Mouse (Mus musculus) urinary bladder, adult 2 months (tissue): ENCODE results near the gene Afap1l2. TPM values are rescaled to one million over a fixed set of nuclear protein-coding genes. Genes with fewer than 3 reads are reported as not detected.

Experiments
- DNase-seq: peaks from one replicate; pipeline ENCODE4 v3.0.0; 2022; ENCODE audit warnings: low spot score
- polyA plus RNA-seq: library from polyadenylated mRNA; depleted of rRNA; stranded (reverse); fragments of >200 nt; gene quantifications from 2 replicates; pipeline ENCODE4 v1.2.3, GENCODE M21; 2012

Gene Afap1l2
- polyA plus RNA-seq, 1 experiment, result 11.4 TPM

DNA sequence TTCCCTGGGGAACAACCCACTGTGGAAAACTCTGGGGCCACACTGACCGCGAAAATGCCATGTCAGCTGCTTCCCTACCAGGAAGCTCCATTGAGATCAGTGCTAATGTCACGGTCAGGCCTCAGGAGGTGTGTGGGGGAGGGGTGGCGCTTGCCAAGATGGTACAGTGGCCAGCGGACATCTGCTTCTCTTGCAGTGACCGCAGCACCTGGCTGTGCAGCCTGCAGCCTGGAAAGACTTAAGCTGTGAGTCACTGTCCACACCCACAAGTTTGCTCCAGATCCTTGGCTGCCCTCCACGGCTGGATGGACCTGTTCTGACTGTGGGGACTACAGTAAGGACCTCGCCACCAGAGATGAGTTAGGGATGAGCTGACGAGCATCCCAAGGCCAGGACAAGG lies 68.2 kb downstream of the Afap1l2 start:
- DNase-seq, result no peak

DNA sequence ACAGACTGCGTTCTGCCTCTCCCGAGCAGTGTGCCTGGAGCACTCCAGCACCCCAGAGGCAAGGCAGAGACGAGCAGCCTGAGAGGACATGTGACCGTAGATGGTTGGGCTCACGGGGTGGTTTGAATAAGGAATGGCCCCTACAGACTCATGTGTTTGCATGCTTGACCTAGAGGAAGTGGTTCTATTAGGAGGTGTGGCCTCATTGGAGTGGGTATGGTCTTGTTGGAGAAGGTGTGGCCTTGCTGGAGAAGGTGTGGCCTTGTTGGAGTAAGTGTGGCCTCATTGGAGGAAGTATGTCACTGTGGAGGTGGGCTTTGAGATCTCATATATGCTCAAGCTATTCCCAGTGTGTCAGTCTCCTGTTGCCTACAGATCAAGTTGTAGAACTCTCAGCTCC lies 70.1 kb downstream of the Afap1l2 start:
- DNase-seq, result no peak

DNA sequence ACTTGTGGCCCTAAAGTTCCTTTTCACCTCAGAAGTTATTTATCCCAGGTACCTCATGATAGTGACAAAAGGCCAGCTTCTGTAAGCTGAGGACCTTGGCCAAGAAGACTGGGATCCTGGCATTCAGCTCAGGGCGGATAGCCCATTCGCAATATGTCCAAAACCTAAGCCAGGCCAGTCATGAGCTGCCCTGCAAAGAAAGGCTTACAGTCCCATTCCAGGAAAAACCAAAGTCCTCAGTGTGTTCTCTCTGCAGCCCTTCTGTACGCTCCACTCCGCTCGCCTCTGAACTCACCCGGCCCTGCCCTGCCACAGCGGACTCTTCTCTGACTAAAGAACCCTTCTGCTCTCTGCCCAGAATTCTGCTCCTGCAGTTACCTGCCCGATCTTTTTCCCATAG lies 71.8 kb downstream of the Afap1l2 start:
- DNase-seq, result no peak

DNA sequence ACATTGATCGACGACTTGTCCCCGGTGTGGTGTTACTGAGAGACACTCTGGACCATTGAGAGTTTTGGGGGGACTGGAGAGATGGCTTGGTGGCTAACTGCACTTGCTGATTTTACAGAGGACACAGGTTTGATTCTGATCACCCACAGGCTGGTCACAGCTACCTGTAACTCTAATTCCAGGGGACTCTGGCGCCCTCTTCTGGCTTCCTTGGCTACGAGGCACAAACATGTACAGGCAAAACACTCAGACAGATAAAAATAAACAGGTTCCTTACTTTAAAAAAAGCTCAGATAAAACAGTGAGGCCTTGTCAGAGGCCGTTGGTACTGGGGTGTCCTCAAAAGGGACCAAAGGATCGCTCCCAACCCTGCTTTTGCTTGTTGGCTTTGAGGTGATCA lies 72.3 kb downstream of the Afap1l2 start:
- no peak for DNase-seq

DNA sequence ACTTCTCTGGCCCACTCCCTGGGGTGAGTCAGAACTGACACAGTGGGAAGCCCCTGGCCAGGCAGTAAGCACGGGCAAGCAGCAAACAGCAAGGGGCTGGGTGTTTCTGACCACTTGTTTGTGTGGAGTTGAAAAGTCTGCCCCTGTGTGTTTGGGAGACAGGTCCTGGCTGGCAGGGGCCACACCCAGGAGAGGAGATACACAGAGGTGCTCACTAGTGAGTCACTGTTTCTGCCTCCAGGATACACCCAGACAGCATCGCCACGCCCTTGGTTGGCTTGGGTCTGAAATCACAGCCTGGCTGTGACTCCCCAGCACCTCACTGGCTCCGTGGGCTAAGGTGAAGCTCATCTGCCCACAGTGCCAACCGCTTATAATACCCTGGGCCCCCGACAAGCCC lies 72.9 kb downstream of the Afap1l2 start:
- no peak for DNase-seq

DNA sequence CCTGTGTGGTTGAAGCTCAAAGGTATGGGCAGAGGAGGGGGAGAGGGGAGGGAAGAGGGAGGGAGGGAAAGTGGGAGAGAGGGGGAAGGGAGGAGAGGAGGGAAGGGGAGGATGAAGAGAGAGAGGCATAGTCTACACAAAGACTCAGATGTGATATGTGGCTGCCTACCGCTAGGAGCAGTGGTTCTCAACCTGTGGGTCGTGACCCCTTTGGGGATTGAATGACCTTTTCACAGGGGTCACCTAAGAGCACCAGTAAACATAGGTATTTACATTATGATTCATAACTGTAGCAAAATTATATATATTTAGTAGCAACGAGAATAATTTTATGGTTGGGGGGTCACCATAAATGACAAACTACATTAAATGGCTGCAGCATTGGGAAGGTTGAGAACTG lies 74.2 kb downstream of the Afap1l2 start:
- no peak for DNase-seq

DNA sequence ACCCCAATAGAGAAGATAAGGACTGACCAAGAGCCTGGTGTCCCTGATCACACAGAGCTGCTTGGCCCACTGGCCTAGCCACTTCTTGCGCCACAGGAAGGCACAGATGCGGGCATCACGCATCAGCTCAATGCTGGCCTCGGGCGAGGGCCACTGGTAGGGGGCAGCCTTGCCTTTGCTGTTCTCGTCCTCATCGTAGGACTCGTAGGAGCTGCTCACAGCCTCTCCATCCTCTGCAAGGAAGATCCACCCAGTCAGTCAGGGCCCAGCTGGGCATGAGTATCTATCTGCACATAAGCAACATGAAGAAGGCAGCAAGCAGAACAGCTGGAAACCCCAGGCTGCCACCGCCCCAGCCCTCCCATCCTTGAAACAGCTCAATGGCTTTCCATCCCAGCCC lies 78.0 kb downstream of the Afap1l2 start:
- no peak for DNase-seq

- no peak for DNase-seq
Observed at GRCm38 (mm10) chr19:56929392-56929791, 78.6 kb downstream of the Afap1l2 start.

DNA sequence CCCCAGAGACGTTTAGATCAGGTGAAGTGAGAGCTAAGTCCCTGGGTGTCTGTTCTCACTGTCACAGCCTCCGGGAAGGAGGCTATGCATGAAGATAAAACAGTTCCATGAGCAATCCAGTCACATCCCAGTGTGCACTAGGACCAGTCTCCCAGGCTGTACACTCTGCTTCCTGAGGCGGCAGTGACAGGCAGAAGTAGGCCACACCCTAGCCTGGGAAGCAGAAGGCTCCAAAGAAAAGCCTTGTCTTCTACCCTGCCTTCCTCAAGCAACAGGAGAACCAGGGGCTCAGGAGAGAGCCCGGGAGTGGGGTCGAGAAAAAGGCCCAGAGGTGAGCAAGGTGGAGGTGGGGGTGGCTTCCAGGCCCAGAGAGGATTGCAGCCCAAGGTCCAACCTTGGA lies 86.3 kb downstream of the Afap1l2 start:
- no peak for DNase-seq

DNA sequence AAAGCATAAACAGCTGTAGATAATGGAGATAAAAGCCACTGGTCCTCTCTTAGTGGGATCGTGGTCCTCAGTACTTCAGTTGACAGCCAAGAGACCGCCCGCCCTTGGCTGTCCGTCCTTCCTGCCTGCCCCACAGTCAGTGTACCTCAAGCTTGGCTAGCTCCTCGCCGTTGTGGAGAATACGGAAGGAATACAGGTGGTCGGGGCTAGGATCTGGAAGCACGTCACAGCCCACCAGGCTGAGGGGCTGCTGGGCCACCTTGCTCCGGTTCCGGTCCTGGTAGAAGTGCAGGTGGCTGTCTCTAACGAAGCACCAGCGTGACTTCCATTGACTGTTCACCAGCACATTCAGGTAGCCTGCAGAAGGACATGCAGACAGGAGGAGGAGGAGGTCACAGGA lies 87.8 kb downstream of the Afap1l2 start:
- no peak for DNase-seq

DNA sequence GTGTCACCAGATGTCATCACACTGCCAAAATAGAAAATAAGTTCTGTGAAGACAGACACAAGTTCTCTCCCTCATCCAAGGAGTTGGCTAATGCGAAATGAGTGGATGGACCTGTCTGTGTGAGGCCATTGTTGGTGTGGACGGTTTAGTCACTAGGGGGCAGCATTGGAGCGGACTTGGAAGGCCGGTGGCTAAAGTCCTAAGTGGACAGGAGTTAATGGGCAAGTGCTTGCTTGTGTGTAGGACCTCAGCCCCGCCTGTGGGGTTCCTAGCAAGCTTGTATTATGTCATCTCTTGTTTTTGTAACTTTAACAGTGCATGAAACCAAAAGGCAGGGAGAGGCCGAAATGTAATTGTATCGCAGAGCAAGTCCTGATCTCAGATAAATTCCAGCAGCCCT lies 88.4 kb downstream of the Afap1l2 start:
- DNase-seq, result peak; percentile 62

GRCm38 (mm10) chr19:56915084-56915483 lies 92.9 kb downstream of the Afap1l2 start:
- no peak for DNase-seq

DNA sequence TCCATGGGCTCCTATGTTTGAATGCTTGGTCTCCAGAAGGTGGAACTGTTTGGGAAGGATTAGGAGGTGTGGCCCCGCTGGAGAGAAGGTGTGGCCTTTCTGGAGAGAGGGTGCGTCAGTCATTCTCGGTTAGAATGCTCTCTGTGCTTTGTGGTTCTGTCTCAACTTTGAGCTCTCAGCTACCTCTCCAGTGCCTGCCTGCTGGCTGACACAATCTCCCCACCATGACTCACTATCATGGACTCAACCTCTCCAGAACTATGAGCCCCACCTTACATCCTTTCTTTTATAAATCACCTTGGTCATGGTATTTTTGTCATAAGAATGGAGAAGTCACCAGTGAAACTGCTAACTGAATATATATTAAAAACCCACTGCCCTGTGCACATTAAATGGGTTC lies 93.4 kb downstream of the Afap1l2 start:
- no peak for DNase-seq

DNA sequence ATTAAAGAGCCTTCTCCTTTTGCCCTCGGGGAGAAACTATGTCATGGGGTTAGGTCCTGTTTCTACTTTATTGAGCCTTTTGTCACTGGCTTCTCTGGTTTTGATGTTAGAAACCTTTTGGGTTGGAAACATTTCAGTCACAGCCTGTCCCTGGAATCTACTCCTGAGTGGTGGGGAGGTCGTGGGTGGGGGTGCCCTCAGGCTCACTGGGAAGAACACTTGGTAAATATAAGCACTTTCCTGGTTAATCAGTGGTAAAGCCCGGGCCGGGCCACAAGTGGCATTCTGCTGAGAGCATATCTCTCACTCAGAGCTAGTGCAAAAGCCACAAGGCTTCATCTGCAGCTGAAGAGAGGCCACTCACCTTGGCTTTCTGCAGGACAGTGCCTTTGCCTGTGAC lies 94.3 kb downstream of the Afap1l2 start:
- DNase-seq, result no peak

DNA sequence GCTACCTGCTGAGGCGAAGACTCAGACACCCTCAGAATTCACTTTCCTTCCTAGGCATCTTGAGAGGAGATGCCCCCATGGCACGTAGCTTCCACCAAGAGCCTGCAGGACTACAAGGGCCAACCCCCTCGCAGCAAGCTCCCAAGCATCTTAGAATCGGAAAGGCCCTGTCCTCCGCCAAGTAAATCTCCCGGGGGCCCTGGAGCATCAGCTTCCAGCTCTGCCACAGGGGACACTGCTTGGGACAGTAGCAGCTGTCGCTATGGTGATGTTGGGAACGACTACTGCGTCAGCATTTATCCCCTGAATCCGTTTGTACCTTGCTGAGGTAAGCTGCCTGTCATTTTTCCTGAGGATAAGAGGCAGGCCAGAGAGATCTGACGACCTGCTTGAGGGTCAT lies 97.5 kb downstream of the Afap1l2 start:
- no peak for DNase-seq

- DNase-seq, result no peak
Observed at GRCm38 (mm10) chr19:56908472-56909270, 99.4 kb downstream of the Afap1l2 start.

DNA sequence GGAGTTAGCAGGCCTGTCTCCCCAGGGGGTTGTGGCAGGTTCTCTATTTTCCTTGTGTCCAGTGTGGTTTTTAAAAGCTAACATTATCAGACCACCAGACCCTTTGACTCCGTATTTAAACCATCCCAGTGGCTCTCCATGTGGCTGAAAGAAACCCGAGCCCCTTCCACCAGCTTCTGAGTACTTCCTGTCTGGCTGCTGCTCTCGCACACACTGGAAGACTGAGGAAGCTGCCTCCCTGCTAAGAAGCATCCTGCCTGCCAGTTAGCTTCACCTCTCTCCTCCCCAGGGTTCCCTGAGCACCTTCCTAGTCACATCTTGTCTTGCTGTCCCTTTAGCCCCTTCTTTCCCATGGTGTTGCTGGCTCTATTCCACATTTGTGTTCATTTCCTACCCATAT lies 100.2 kb downstream of the Afap1l2 start:
- no peak for DNase-seq

DNA sequence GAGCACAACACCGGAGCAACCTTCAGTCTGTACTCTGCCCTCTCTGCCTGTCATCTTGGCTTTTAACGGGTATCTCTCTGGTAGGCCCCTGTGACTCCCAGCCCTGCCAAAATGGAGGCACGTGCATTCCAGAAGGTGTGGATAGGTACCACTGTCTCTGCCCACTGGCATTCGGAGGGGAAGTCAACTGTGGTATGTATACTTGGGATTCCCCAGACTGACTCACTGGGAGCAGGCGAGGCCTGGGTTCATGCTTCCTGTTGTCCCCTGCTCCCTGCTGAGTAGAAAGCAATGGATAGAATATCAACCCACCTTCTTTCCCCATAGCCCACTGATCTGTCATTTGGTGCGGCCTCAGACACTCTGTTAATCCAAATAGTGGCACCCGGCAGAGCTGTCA lies 102.6 kb downstream of the Afap1l2 start:
- DNase-seq, result no peak

DNA sequence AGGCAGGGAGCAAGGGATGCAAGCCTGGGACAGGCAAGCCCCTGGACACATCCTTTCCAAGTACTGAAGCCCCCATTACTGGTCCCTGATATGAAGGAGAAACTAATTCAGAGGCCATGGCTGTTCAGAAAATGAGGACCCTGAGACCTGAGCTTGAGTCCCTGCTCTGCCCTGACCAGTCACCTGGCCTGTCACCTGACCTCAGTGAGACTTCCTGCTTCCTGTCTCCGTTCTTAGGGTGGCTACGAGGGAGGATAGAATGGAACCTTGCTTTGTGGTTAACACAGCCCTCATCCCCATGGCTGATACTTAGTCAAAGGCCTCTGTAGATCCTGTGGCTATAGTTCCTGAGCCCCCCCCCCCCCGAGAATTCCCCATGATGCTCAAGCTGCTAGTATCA lies 103.9 kb downstream of the Afap1l2 start:
- no peak for DNase-seq

GRCm38 (mm10) chr19:56897654-56898053 lies 110.4 kb downstream of the Afap1l2 start:
- no peak for DNase-seq

DNA sequence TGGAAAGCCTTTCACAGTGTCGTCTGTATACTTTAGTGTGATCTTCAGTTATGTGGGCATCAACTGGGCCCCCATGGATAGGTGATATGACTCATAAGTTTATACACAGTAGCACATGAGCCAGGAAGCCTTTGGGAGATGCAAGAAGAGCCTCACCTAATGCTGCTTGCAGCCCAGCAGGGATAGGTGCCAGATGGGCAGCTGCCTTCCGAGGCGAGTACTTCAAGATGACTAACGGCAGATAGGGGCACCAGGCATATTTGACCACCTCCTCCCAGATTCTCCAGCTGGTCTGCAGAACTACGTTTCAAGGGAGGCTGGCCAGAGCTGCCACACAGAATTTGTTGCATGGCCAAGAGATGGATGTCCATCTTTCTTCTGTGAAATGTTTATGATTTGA lies 114.7 kb downstream of the Afap1l2 start:
- DNase-seq, result no peak

GRCm38 (mm10) chr19:56892586-56892985 lies 115.4 kb downstream of the Afap1l2 start:
- no peak for DNase-seq

DNA sequence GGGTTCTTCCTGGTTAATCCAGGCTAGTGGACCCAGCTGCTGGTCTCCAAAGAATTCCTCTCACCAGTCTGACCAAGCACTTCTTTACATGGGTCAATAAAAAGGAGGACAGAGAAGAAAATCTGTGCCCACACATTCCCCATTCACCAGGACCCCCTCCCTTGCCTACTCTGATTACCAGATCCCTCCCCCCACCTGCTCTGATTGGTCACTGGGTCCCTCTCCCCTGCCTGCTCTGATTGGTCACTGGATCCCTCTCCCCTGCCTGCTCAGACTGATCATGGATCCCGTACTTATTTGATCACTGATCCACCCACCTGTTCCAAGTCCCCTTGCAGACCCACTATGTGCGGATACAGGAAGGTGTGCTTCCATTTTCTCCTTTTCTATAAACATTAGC lies 116.6 kb downstream of the Afap1l2 start:
- DNase-seq, result no peak

GRCm38 (mm10) chr19:56888654-56889053 lies 119.4 kb downstream of the Afap1l2 start:
- no peak for DNase-seq
